Mouse (Mus musculus): ENCODE data around the gene Lsg1. TPM values are rescaled to one million over a fixed set of nuclear protein-coding genes. Genes with fewer than 3 reads are reported as not detected.

The Lsg1 gene
- total RNA-seq, 2 experiments from 2014 or later, result 70.8 to 89.6 TPM

DNA sequence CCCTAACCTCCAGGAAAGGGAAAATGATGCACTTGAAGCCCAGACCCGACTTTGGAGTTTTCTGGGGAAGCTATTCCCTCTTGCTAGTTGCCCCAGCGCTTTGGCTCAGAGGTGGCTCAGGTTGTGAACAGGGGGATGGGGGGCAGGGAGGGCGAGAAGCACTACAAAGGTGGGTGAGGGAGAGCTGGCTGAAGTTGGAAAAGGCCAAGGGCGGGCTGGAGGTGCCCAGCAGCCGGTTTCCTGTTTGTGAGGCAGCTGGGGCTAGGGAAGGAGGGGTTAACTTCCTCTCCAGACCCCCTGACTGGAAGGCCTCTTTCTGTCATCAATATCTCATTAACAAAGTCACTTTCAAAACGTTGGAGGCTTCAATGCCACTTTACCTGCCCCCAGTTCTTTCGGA is 14.6 kb upstream of the Lsg1 start:
- ATAC-seq (replicated peaks; ENCODE audit: low FRiP score, low TSS enrichment, poor library complexity, severe bottlenecking), result no peak

- no peak for ATAC-seq (replicated peaks; ENCODE audit: low FRiP score, low TSS enrichment, poor library complexity, severe bottlenecking)
These were observed 13.8 kb upstream of the Lsg1 start for GRCm38 (mm10) chr16:30601046-30601832.

GRCm38 (mm10) chr16:30600431-30601045 is 13.1 kb upstream of the Lsg1 start:
- no peak for ATAC-seq (replicated peaks; ENCODE audit: low FRiP score, low TSS enrichment, poor library complexity, severe bottlenecking)

DNA sequence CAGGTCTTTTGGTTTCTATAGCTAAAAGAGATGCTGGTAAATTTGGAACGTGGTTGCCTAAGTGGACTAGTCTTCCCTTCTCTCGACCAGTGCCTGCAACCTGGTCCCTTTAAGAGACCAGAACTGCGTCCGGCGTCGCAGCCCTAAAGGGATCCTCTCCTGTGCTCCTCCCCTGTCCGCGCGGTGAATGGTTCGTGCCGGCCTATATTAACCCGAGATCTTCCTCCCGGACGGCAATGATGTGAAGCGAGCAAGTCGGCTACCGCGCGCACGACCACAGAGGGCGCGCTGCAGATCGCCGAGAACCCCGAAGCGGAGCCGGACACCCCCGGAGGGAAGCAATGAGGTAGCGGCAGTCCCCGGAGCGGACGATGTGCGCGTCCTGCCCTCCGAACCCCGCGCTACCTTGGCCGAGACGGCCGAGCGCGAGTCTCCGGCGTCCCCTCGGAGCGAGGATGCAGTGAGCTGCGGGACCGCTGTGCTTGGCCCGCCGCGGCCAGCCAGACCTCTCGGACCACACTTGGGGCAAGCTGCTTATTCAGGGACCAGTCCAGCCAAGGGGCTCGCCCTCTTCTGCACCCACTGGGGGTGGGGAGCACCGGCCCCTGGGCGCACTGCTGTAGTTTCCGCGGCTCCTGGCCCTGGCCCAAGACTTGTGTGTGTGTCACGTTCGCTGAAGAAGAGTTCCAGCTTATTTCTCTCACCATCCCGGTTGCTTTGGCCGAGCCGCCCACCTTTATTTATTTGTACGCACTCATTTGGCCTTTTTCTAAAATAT is 12.3 kb upstream of the Lsg1 start, which contains the start of gene Fam43a:
Gene Fam43a (plus strand): TSS at position 233 of the 778 bp plus-strand sequence.
- peak; percentile 76 for ATAC-seq (replicated peaks; ENCODE audit: low FRiP score, low TSS enrichment, poor library complexity, severe bottlenecking)

- ATAC-seq (replicated peaks; ENCODE audit: low FRiP score, low TSS enrichment, poor library complexity, severe bottlenecking), result peak; percentile 58; the same call in 1 of the 2 replicates
These were observed 9.7 kb upstream of the Lsg1 start for GRCm38 (mm10) chr16:30596959-30597681.

DNA sequence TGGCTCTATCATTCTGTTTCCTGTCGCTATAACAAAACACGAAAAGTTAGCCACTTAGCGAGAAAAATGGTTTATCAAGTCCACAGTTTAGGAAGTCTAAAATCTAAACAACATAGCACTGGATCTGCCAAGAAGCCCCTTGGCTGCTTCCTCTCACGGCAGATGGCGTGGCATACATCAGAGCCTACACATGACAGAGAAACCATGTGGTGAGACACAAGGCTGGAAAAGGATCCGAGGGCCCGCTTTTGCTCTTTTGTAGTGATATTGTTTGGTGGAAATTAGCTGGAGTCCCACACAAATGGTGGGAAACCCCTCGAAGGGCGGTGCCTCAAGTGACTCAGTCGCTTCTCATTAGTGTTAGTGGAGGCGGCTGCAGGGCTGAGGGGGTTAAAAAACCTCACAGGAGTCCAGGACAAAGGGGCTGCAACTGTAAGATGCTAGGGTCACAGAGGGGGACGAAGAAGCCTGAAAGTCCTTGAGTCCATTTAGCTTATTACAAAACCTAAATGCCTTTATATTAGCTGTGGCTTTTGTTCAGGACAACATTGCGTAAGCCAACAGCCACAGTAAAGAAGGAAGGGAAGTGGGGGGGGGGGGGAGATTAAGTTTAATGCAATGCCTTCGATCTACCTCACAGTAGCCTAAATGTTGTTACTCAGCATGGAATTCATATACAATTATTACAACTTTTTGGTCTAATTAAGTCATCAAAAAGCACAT is 8.6 kb upstream of the Lsg1 start:
- no peak for ATAC-seq (replicated peaks; ENCODE audit: low FRiP score, low TSS enrichment, poor library complexity, severe bottlenecking)

DNA sequence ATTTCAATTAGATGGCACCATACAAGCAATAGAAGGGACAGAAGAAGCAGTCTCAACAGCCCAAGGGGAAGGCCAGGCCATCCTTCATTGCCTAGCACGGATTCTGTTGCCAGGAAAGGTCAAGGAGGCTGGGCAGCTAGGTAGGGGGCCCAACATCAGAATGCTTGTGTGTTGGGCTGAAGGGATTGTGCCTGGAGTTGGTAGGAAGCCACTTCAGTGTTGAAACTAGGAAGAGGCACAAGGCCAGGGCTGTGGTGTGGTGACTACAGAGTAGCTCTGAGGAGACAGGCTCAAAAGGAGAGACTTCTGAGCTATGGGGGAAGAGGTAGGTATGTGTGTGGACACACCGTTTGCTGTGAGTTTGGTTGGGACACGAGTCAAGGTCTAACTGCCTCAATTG is 8.0 kb upstream of the Lsg1 start:
- no peak for ATAC-seq (replicated peaks; ENCODE audit: low FRiP score, low TSS enrichment, poor library complexity, severe bottlenecking)

DNA sequence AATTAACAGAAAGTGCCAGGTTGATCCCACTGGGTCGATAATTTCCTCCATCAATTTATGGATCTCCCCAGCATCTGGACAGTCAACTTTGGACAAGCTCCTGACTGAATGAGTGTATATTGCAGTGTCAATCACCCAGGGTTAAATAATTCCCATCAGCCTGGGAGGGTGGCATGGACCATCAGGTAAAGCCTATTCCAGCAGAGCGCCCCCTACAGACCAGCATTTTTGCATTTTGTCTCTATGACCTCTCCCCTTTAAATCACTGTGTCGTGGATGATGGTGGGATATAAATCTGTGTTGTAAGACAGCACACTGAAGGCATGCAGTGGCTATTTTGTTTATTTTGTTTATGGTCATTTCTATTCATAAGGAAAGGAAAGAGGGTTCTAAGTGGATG is 4.6 kb upstream of the Lsg1 start:
- ATAC-seq (replicated peaks; ENCODE audit: low FRiP score, low TSS enrichment, poor library complexity, severe bottlenecking), result no peak

- ATAC-seq (replicated peaks; ENCODE audit: low FRiP score, low TSS enrichment, poor library complexity, severe bottlenecking), result no peak
These were observed 3.1 kb upstream of the Lsg1 start for GRCm38 (mm10) chr16:30590264-30591209.

DNA sequence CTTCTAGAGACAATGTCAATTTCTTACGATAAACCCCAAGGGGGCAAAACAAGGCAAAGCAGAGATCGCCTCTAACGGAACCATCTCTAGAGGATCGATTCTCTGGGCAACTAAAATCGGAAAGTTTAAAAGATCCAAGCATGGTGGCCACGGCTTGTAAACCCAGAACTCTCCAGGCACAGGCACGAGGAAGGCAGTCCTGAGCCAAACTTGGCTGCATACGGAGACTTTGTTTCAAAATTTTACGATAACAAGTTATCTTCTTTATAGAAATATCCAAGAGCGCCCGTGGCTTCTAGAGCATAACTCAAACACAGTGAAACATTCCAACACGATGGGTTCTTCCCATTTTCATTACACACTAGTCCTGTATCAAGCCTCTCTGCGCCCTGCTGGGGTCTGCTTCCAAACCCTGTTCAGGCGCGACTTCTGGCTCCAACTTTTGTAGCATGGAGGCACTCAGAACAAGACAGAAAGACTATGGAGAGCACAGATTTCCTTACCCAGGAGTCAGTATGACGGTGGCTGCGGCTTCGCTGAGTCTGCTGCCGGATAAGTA is 378 bp downstream of the Lsg1 start:
- no peak for ATAC-seq (replicated peaks; ENCODE audit: low FRiP score, low TSS enrichment, poor library complexity, severe bottlenecking)

- no peak for ATAC-seq (replicated peaks; ENCODE audit: low FRiP score, low TSS enrichment, poor library complexity, severe bottlenecking)
These were observed 6.6 kb downstream of the Lsg1 start for GRCm38 (mm10) chr16:30580765-30581164.

DNA sequence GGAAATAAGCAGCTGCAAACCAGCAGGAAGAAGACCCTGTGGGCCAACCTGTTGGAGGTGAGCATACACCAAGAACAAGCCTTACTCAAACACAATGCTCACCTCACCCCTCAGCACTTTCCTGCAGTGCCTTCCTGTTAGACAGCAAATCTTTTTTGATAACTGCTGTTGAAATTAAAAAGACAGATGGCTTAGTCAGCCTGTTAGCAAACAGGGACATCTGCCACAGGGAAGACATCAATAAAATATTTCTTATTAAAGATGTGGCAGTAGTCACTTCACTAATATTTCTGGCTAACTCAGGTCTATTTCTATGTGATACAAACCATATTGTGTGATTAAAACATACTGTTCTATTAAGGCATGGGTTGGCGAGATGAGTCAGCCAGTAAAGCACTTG is 11.0 kb downstream of the Lsg1 start:
- ATAC-seq (replicated peaks; ENCODE audit: low FRiP score, low TSS enrichment, poor library complexity, severe bottlenecking), result no peak

- ATAC-seq (replicated peaks; ENCODE audit: low FRiP score, low TSS enrichment, poor library complexity, severe bottlenecking), result no peak
These were observed 11.6 kb downstream of the Lsg1 start for GRCm38 (mm10) chr16:30575815-30576214.

DNA sequence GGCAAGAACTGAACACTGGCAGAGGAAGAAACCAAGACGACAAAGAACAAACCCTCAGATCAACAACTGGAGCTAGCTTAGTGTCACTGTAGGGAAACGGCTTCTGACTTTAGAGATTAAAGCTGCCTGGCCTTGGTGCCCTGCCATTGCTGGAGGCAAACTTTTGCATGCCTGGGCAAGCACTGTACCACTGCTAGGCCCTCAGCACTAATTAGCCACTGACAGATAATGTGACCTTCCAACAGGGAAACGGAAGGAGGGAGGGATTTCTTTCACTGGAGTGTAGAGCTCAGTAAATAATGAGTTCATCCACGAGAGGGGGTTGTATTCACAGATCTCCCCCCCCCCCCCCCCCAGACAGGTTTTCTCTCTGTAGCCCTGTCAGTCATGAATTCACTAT is 15.2 kb downstream of the Lsg1 start:
- no peak for ATAC-seq (replicated peaks; ENCODE audit: low FRiP score, low TSS enrichment, poor library complexity, severe bottlenecking)

- no peak for ATAC-seq (replicated peaks; ENCODE audit: low FRiP score, low TSS enrichment, poor library complexity, severe bottlenecking)
These were observed 16.0 kb downstream of the Lsg1 start for GRCm38 (mm10) chr16:30571378-30571777.

DNA sequence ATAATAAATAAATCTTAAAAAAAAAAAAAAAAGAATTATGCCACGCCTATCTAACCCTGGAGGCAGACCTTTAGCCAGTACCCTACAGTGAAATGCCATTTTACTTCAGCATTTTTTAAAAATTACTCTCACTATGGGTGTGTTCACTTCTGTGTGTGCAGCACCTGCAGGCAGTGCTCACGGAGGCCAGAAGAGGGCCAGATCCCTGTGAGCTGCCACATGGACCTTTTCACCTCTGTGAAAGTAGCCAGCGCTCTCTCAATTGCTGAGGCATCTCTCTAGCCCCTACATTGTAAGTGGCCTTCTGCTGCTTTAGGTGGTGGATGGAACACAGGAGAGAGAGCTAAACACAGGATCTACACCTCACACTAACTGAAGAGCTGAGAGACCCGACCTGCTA is 17.2 kb downstream of the Lsg1 start:
- 0 out of 2 replicates have a peak, but pooled peaks have one; percentile 40 for ATAC-seq (replicated peaks; ENCODE audit: low FRiP score, low TSS enrichment, poor library complexity, severe bottlenecking)

DNA sequence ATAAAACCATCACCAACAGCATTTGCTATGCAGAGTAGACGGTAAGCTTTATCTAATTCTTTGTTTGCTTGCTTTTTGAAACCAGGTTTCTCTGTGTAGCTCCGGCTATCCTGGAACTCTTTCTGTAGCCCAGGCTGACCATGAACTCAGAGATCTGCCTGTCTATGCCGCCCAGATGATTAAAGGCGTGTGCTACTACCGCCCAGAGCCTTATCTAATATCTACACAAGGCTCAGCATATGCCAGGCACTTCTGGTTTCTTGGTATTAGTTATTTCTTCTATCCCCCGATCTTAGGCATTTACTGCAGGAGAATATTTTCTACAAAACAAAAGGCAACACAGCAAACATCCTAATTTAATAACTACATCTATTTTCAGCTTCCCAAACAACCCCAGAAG is 21.8 kb downstream of the Lsg1 start:
- peak; percentile 75 for ATAC-seq (replicated peaks; ENCODE audit: low FRiP score, low TSS enrichment, poor library complexity, severe bottlenecking)

DNA sequence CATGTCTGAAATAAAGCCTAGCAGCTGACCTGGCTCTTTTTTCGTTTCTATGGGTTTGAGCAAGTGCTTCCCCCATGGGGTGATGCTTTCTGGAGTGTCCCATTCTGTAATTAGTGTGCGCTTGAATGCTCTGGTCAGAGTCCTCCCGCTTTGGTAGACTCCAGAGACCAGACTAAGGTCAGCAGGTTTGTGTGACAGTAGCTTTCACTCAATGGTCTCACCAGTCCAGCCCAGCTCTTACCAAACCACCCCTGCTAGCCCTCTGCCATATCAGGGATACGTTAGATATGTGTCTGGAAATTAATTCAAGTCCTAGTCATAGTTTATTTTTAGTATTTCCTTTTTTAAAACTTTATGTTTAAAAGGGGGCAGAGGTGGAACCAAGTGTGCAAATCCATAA is 26.8 kb downstream of the Lsg1 start:
- no peak for ATAC-seq (replicated peaks; ENCODE audit: low FRiP score, low TSS enrichment, poor library complexity, severe bottlenecking)
